Mouse (Mus musculus): ENCODE measurements around the gene Pde4b.

GRCm38 (mm10) chr4:102572031-102572430 lies 484.7 kb downstream of the Pde4b start:
- TF ChIP-seq CTCF (IDR thresholded peaks at IDR 0.05; ENCODE audit: borderline replicate concordance, insufficient read depth, low read depth, low read length) (no peak), POLR2A (IDR thresholded peaks at IDR 0.05; ENCODE audit: borderline replicate concordance, insufficient read depth, low read length) (no peak)
